Mouse (Mus musculus): ENCODE data around the gene Rnf185. TPM values are rescaled to one million over a fixed set of nuclear protein-coding genes. Genes with fewer than 3 reads are reported as not detected.

Rnf185 gene
- total and polyA plus RNA-seq, 2 experiments from 2014 or later: 36.9 to 38.8 TPM

- H3K36me3 ChIP-seq (ENCODE audit: insufficient read depth): no peaks in the 10 kb centered on the region
- H3K4me3 ChIP-seq (ENCODE audit: low read depth, low read length): no peak overlapping the region
- no peak for TF ChIP-seq CTCF (IDR thresholded peaks at IDR 0.05; ENCODE audit: low read depth)
- H3K9me3 ChIP-seq (ENCODE audit: low read length): no peaks in the 10 kb centered on the region
- no peak for DNase-seq
- H3K4me2 ChIP-seq (ENCODE audit: low read depth): peak overlapping the region; percentile 8; the same call in 1 of the 2 replicates
- peaks cover 17% of the 10 kb centered on the region for H3K4me1 ChIP-seq (ENCODE audit: insufficient read depth)
- peak overlapping the region; percentile 29; the same call in 1 of the 2 replicates for H3K27ac ChIP-seq (ENCODE audit: low read depth, low read length)
- ATAC-seq: no peak
- no peaks in the 10 kb centered on the region for H3K27me3 ChIP-seq (ENCODE audit: insufficient read depth, low read length)
- WGBS: 5% methylated on average over 7 of the region's 7 CpGs
- no peak overlapping the region for H3K9ac ChIP-seq
These were observed 77.9 kb downstream of the Rnf185 start for GRCm38 (mm10) chr11:3374293-3374645.

- Histone ChIP-seq H3K36me3 (ENCODE audit: insufficient read depth) (no peaks in the 10 kb centered on the region), H3K4me1 (ENCODE audit: insufficient read depth) (peaks cover 22% of the 10 kb centered on the region), H3K27ac (ENCODE audit: low read depth, low read length) (0 out of 2 replicates have a peak overlapping the region, but pooled peaks have one; percentile 29), H3K9ac (no peak overlapping the region), H3K27me3 (ENCODE audit: insufficient read depth, low read length) (no peaks in the 10 kb centered on the region), H3K4me2 (ENCODE audit: low read depth) (peak overlapping the region; percentile 8; the same call in 1 of the 2 replicates), H3K9me3 (ENCODE audit: low read length) (no peaks in the 10 kb centered on the region), H3K4me3 (ENCODE audit: low read depth, low read length) (no peak overlapping the region)
- no peak for TF ChIP-seq CTCF (IDR thresholded peaks at IDR 0.05; ENCODE audit: low read depth)
- ATAC-seq (no peak), DNase-seq (peak; percentile 42)
- WGBS: 12% methylated on average over 7 of the region's 7 CpGs
These were observed 78.4 kb downstream of the Rnf185 start for GRCm38 (mm10) chr11:3373591-3374292.

GRCm38 (mm10) chr11:3371599-3372295, 80.4 kb downstream of the Rnf185 start:
- no peaks in the 10 kb centered on the region for H3K27me3 ChIP-seq (ENCODE audit: insufficient read depth, low read length)
- TF ChIP-seq CTCF (IDR thresholded peaks at IDR 0.05; ENCODE audit: low read depth): peak; percentile 39
- 22% methylated on average over 7 of the region's 7 CpGs for WGBS
- DNase-seq (no peak), ATAC-seq (no peak; the same call in 1 of the 2 replicates)
- H3K27ac ChIP-seq (ENCODE audit: low read depth, low read length): peak overlapping the region; percentile 86
- peak overlapping the region; percentile 81 for H3K9ac ChIP-seq
- peaks cover 24% of the 10 kb centered on the region for H3K4me1 ChIP-seq (ENCODE audit: insufficient read depth)
- H3K4me2 ChIP-seq (ENCODE audit: low read depth): peak overlapping the region; percentile 71
- 0 out of 2 replicates have a peak, but pooled peaks cover 2% of the 10 kb centered on the region for H3K36me3 ChIP-seq (ENCODE audit: insufficient read depth)
- H3K9me3 ChIP-seq (ENCODE audit: low read length): no peaks in the 10 kb centered on the region
- peak overlapping the region; percentile 60 for H3K4me3 ChIP-seq (ENCODE audit: low read depth, low read length)

GRCm38 (mm10) chr11:3370928-3371598, 81.1 kb downstream of the Rnf185 start:
- H3K4me1 ChIP-seq (ENCODE audit: insufficient read depth): peaks cover 24% of the 10 kb centered on the region
- H3K27me3 ChIP-seq (ENCODE audit: insufficient read depth, low read length): no peaks in the 10 kb centered on the region
- H3K4me3 ChIP-seq (ENCODE audit: low read depth, low read length): peak overlapping the region; percentile 60
- DNase-seq: peak; percentile 92
- peak; percentile 97 for ATAC-seq
- H3K36me3 ChIP-seq (ENCODE audit: insufficient read depth): 0 out of 2 replicates have a peak, but pooled peaks cover 2% of the 10 kb centered on the region
- no peak for TF ChIP-seq CTCF (IDR thresholded peaks at IDR 0.05; ENCODE audit: low read depth)
- H3K4me2 ChIP-seq (ENCODE audit: low read depth): peak overlapping the region; percentile 71
- 2% methylated on average over 27 of the region's 27 CpGs for WGBS
- H3K9me3 ChIP-seq (ENCODE audit: low read length): no peaks in the 10 kb centered on the region
- peak overlapping the region; percentile 86 for H3K27ac ChIP-seq (ENCODE audit: low read depth, low read length)
- H3K9ac ChIP-seq: peak overlapping the region; percentile 81

- Histone ChIP-seq H3K9ac (peak overlapping the region; percentile 81), H3K27ac (ENCODE audit: low read depth, low read length) (peak overlapping the region; percentile 86; the same call in 1 of the 2 replicates), H3K4me2 (ENCODE audit: low read depth) (peak overlapping the region; percentile 71), H3K36me3 (ENCODE audit: insufficient read depth) (0 out of 2 replicates have a peak, but pooled peaks cover 2% of the 10 kb centered on the region), H3K4me3 (ENCODE audit: low read depth, low read length) (peak overlapping the region; percentile 60), H3K4me1 (ENCODE audit: insufficient read depth) (peaks cover 24% of the 10 kb centered on the region), H3K27me3 (ENCODE audit: insufficient read depth, low read length) (no peaks in the 10 kb centered on the region), H3K9me3 (ENCODE audit: low read length) (no peaks in the 10 kb centered on the region)
- TF ChIP-seq CTCF (IDR thresholded peaks at IDR 0.05; ENCODE audit: low read depth): no peak
- 86% methylated on average over 2 of the region's 2 CpGs for WGBS
- DNase-seq (no peak), ATAC-seq (no peak)
These were observed 82.0 kb downstream of the Rnf185 start for GRCm38 (mm10) chr11:3370162-3370561.

- 0 out of 2 replicates have a peak, but pooled peaks cover 2% of the 10 kb centered on the region for H3K36me3 ChIP-seq (ENCODE audit: insufficient read depth)
- H3K9ac ChIP-seq: no peak overlapping the region
- H3K4me2 ChIP-seq (ENCODE audit: low read depth): peak overlapping the region; percentile 71
- no peaks in the 10 kb centered on the region for H3K9me3 ChIP-seq (ENCODE audit: low read length)
- H3K27ac ChIP-seq (ENCODE audit: low read depth, low read length): no peak overlapping the region
- no peak for TF ChIP-seq CTCF (IDR thresholded peaks at IDR 0.05; ENCODE audit: low read depth)
- H3K4me3 ChIP-seq (ENCODE audit: low read depth, low read length): peak overlapping the region; percentile 60; the same call in 1 of the 2 replicates
- no peaks in the 10 kb centered on the region for H3K27me3 ChIP-seq (ENCODE audit: insufficient read depth, low read length)
- WGBS: 75% methylated on average over 5 of the region's 5 CpGs
- DNase-seq: no peak
- H3K4me1 ChIP-seq (ENCODE audit: insufficient read depth): peaks cover 24% of the 10 kb centered on the region
- ATAC-seq: no peak
These were observed 82.7 kb downstream of the Rnf185 start for GRCm38 (mm10) chr11:3369449-3369848.
